Mouse (Mus musculus) hematopoietic stem cell, adult 5-6 weeks (primary cell): ENCODE data around the gene Cops7a. TPM values are rescaled to one million over a fixed set of nuclear protein-coding genes. Genes with fewer than 3 reads are reported as not detected.

Experiments
- ATAC-seq, 2 experiments: fragments of 125-278 bp in 1 of 2; replicated peaks in 1 of 2; 2 replicates each; pipeline ENCODE4 v1.8.0; 2016 to 2017; ENCODE audit warnings: inconsistent platforms in 2 of 2, mild to moderate bottlenecking in 2 of 2, moderate number of reproducible peaks in 2 of 2, low read depth in 1 of 2, moderate TSS enrichment in 1 of 2; ENCODE audit not compliant: low FRiP score in 2 of 2, poor library complexity in 2 of 2, severe bottlenecking in 2 of 2, insufficient read depth in 1 of 2, low TSS enrichment in 1 of 2
- total RNA-seq: library from RNA; stranded (forward); fragments of 172-1452, 232-1000 nt; gene quantifications from 2 replicates; pipeline ENCODE4 v1.2.3, GENCODE M21; 2017

Cops7a gene
- 41.6 and 51.1 TPM in 2 replicates for total RNA-seq

DNA sequence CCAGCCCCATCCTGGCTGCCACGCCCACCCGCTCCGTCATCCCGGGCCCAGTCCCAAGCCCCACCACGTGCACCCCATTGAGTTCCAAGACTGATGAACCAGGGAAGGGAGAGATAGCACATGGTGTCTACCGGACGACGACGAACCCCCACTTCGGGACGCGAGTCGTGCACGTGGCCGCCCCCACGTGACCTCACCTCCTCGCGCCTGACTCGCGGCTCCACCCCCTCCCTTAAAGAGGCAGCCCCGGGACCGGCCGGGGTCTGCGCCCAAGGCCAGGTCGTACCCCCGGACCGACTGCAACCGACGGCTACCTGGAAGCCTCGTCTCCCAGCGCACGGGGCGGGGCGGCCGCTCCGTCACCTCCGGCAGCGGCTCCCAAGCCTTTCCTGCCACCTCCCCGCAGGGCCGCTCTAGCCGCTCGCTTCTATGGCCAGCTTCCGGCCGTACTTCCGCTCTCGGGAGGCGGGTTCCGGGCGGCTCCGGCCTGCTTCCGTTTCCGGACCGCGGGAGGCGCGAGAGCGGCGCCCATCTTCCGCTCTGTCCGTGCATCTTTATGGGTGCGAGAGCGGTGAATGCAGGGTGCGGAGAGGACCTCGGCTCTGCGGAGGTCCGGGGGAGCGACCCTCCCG, at the start of gene Cops7a:
Cops7a (minus strand) TSS at position 451 of the 632 bp plus-strand sequence.
- peak; percentile 70 to 83 for ATAC-seq

DNA sequence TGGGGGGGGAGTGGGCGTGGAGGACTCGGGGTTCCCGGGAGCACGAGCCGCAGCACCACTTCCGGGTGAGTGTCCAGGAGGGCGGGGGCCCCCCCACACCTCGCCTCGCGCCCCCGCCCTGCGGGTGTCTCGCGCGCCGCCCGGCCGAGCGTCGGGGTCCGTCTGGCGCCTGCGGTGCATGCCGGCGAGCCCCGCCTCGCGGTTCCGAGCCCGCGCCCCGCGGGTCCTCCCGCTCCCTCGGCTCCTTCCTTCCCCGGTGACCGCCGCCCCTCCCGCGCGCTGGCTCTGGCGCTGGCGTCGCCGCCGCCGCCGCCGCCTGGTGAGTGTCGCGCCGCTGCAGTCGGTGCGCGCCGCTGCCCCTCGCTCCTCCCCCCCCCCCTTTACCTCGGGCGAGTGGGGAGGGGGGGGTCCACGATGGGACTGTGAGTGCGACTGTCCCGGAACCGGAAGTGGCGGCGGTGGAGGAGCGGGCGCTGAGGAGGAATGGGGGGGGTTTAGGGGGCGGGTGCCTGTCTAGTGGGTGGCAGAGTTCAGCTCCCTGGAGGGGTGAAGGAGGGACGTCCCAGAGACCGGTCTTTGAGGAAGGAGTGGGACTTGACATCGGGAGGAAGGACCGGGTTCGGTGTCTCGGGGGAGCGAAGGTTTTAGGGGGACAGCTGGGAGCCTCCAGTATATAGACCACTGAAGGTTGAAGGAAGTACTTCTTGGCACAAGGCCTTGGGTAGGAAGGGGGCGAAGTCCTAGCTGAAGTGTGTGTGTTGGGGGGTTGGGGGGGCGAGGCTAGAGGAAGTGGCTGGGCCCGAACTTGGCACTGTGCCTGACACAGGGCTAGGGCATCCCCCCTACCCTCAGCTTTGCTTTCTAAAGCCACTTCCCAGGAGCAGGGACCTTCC, 44.1 kb upstream of the Cops7a start:
- ATAC-seq, result peak; percentile 52 to 73

DNA sequence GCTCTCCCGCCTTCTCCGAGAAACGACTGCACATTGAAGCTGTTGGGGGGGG, 43.6 kb upstream of the Cops7a start, which contains the start of gene Zfp384:
Zfp384 (plus strand) TSS at position 17 of the 52 bp plus-strand sequence.
- ATAC-seq, result no peak

DNA sequence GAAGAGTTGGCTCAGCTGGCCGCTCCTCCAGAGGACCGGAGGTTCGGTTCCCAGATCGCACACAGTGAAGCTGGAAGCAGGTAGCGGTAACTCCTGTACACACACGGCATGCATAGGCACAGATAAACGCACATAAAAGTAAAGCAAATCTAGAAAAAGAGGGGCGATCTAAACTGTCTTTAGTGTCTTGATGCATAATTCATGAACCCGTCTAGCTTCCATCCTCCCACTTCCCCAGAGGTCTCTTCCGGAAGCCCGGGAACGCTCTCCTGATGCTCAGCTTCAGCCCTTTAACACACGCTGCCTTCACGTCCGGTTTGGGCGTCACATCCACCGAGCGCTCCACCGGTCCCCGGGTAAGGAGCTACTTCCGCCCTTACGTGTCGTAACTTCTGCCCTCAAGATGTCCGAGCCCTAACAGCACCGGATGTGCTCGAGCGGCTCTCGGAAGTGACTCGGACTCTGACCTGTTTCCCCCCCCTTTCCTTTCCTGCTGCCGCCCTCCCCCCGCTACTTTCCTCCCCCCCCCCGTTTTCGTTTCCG, 43.3 kb upstream of the Cops7a start:
- peak; percentile 97 to 98 for ATAC-seq

DNA sequence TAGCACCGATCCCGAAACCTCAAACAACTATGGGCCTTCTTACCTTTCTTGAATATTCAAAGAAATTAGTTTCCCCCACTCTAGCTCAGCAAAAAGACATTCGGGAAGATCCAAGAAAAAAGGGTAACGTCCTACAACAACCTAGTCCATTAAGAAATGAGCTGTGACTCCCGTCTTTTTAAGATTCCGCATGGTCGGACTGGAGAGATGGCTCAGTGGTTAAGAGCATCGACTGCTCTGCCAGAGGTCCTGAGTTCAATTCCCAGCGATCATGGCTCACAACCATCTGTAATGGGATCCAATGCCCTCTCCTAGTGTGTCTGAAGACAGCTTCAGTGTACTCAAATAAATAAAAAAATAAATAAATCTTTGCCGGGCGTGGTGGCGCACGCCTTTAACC, 42.7 kb upstream of the Cops7a start:
- ATAC-seq, result no peak

- ATAC-seq, result no peak
Measured at GRCm38 (mm10) chr6:125005086-125005485, 39.7 kb upstream of the Cops7a start.

GRCm38 (mm10) chr6:125003706-125004105, 38.4 kb upstream of the Cops7a start:
- ATAC-seq, result no peak

DNA sequence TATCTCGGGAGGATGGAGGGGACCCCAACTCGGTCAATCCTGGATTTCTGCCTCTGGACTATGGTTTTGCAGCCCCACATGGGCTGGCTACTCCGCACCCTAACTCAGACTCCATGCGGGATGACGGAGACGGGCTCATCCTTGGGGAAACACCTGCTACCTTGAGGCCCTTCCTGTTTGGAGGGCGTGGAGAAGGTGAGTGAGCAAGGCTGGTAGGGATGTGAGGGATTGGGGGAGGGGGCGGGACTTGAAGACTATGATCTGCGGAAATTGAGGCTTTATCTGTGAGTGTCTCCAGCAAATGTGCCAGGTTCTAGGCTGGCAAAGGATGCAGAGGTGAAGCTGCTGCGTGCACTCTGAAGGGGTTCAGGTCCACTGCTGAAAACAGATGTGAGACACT, 34.2 kb upstream of the Cops7a start:
- no peak for ATAC-seq

- no peak for ATAC-seq
Measured at GRCm38 (mm10) chr6:124999091-124999490, 33.8 kb upstream of the Cops7a start.

DNA sequence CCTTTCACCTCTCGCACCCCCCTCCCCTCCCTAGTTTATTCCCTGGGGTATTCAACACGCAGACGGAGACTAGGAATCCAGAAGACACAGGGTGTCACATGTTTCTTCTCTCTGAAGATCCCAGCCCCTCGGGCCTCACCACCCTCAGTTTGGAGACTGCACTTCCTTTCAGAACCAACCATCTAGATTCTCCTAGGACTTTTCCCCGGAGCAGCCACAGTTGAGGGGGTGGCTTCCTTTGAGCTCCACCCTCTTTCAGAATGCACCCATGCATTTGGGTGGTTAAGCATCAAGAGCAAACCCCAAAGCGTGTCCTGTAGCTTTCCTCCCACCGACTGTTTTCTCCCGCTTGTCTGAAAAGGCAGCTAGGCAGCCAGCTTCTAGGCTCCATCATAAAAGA, 32.7 kb upstream of the Cops7a start:
- ATAC-seq, result no peak

GRCm38 (mm10) chr6:124996551-124997501, 31.5 kb upstream of the Cops7a start, which contains the start of gene Pianp:
Gene Pianp, plus strand, starts transcription at chr6:124996694.
- peak; percentile 70 to 75 for ATAC-seq

DNA sequence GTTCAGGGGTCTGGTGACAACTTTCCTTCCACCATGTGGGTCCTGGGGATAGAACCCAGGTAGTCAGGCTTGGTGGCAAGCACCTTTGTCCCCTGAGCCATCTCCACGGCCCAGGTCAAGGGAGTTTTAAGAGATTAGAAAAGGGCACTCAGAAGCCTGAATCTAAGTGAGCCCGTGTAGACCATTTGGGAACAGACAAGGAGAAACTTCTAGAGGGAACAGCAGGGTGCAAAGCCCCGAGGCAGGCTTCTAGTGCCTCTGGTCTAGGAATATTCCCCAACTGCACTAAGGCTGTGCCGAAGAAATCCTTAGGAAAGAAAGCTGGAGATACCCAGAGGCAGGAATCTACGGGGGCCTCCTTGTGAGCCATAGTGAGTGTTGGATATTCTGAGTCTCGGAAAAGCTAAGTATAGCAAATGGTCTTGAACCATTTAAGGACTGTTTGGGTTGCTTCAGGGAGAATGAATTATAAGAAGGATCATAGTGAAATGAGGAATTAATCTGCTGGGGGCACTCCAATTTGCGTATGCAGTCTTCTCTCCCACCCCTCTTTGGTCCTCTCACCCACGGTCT, 30.6 kb upstream of the Cops7a start:
- ATAC-seq, result no peak

- ATAC-seq, result no peak
Measured at GRCm38 (mm10) chr6:124995246-124995645, 29.9 kb upstream of the Cops7a start.

DNA sequence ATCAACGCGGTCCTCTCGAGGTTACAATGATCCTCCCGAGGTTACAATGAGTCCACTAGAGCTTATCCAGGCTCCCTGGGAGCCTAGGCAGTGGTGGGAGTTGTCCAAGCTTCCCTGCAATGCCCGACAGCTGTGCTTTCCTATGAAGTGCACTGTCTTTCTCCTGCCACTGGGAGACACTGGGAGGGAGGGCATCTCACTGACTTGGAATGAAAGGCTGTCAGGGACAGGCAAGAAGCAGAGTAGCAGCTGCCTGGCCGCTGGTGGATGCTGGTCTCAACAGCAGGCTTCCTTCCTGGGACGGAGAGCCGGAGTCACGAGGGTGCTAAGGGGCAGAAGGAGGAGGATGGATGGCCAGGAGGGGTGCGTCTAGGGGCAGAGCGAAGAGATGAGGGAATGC, 28.5 kb upstream of the Cops7a start:
- ATAC-seq, result no peak

GRCm38 (mm10) chr6:124993365-124993764, 28.0 kb upstream of the Cops7a start:
- no peak for ATAC-seq

DNA sequence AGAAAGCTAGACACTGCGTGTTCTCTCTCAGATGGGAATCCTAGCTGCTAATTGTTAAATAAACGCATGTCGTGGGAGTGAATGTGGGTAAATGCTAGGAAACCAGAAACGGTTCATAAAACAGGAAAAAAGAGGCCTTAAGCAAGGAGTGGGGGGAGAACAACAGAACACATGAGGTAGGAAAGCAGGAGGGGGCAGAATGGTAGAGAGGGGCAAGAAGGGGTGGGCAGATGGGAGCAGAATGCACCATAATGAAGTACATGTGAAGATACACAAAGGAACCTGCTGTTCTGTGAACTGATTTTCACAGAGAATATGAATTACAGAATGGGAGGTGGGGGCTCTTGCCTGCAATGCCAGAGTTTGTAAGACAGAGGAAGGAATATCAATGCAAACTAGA, 26.9 kb upstream of the Cops7a start:
- no peak for ATAC-seq

- ATAC-seq, result no peak
Measured at GRCm38 (mm10) chr6:124967766-124968165, 2.4 kb upstream of the Cops7a start.
